Mouse (Mus musculus) liver, embryonic 14.5 days (tissue): ENCODE measurements around the gene BC048562. TPM values are rescaled to one million over a fixed set of nuclear protein-coding genes. Genes with fewer than 3 reads are reported as not detected.

Source experiments
- ATAC-seq: fragments of 200-750 bp; cut with Nextera tagmentation; 2 replicates; pipeline ENCODE4 v1.8.0; 2017; ENCODE audit warnings: moderate number of reproducible peaks, mild to moderate bottlenecking, moderate library complexity; ENCODE audit not compliant: insufficient read depth
- DNase-seq, 3 experiments: peaks; one replicate each; pipeline ENCODE4 v3.0.0-alpha.2; 2012 to 2013; ENCODE audit warnings: low read depth in 3 of 3, low spot score in 3 of 3
- H3K27ac ChIP-seq: fragments of 300-500 bp; sonication (generic); 2 replicates; pipeline ENCODE4 v1.5.1; 2014; ENCODE audit warnings: moderate library complexity, mild to moderate bottlenecking, control low read depth, inconsistent platforms
- H3K27me3 ChIP-seq: fragments of 300-500 bp; sonication (generic); 2 replicates; pipeline ENCODE4 v1.6.1; 2014; ENCODE audit warnings: mild to moderate bottlenecking, low read length, moderate library complexity; ENCODE audit not compliant: control insufficient read depth, insufficient read depth
- H3K36me3 ChIP-seq: fragments of 300-500 bp; sonication (generic); replicated peaks from 2 replicates; pipeline ENCODE4 v1.6.1; 2014; ENCODE audit warnings: low read depth; ENCODE audit not compliant: control insufficient read depth, insufficient read depth
- H3K4me1 ChIP-seq, 2 experiments: fragments of 200-500 bp in 1 of 2; fragments of 300-500 bp in 1 of 2; sonication (generic) in 1 of 2; replicated peaks; 2 replicates each; pipeline ENCODE4 v1.6.1; 2012 to 2014; ENCODE audit warnings: antibody characterized with exemption in 1 of 2, inconsistent platforms in 1 of 2, low read length in 1 of 2; ENCODE audit not compliant: control insufficient read depth in 2 of 2, insufficient read depth in 2 of 2
- H3K4me2 ChIP-seq: fragments of 300-500 bp; sonication (generic); 2 replicates; pipeline ENCODE4 v1.6.1; 2014; ENCODE audit warnings: low read depth, mild to moderate bottlenecking, control low read depth, moderate library complexity
- H3K4me3 ChIP-seq, 2 experiments: fragments of 200-500 bp in 1 of 2; fragments of 300-500 bp in 1 of 2; sonication (generic) in 1 of 2; 2 replicates each; pipeline ENCODE4 v1.5.1; 2012 to 2014; ENCODE audit warnings: low read depth in 2 of 2, low read length in 2 of 2, mild to moderate bottlenecking in 2 of 2, control low read depth in 1 of 2, inconsistent platforms in 1 of 2, moderate library complexity in 1 of 2; ENCODE audit not compliant: insufficient read depth in 1 of 2
- H3K9ac ChIP-seq: fragments of 300-500 bp; sonication (generic); replicated peaks from 2 replicates; pipeline ENCODE4 v1.6.1; 2014; ENCODE audit warnings: mild to moderate bottlenecking, control low read depth, moderate library complexity
- H3K9me3 ChIP-seq: fragments of 300-500 bp; sonication (generic); 2 replicates; pipeline ENCODE4 v1.6.1; 2016; ENCODE audit warnings: low read length, mixed read lengths; ENCODE audit not compliant: control insufficient read depth
- CTCF ChIP-seq: IDR thresholded peaks from 2 replicates; pipeline ENCODE4 v1.5.1; 2016; ENCODE audit warnings: antibody characterized with exemption, low read depth, control low read depth
- EP300 ChIP-seq: IDR thresholded peaks from 2 replicates; pipeline ENCODE4 v1.6.1; 2016; ENCODE audit warnings: antibody characterized with exemption, low read depth
- WGBS: fragments of 180-500 bp; shearing (Covaris S2); extraction: QIAGEN DNeasy Blood & Tissue Kit; methylation state at CpG from one replicate; pipeline ENCODE4 v1.1.7; 2014; ENCODE audit not compliant: insufficient replicate concordance; 5-methylcytosine and 5-hydroxymethylcytosine counted together
- polyA plus RNA-seq, 2 experiments: library from polyadenylated mRNA; depleted of rRNA in 1 of 2; stranded (reverse) in 1 of 2; unstranded in 1 of 2; fragments of >200 nt; fragmentation: Nextera tagmentation in 1 of 2; extraction: Ambion mirVana in 1 of 2; gene quantifications; 2 replicates each; pipeline versions ENCODE4 v1.2.1 to v1.2.3; 2012 to 2014

BC048562 gene
- polyA plus RNA-seq, 2 experiments = not detected

- Histone ChIP-seq H3K27ac (no peak overlapping the region), H3K9ac (no peak overlapping the region), H3K27me3 (no peaks in the 10 kb centered on the region), H3K36me3 (no peaks in the 10 kb centered on the region), H3K4me1 (peaks cover 15 to 36% of the 10 kb centered on the region in 2 experiments), H3K9me3 (no peaks in the 10 kb centered on the region), H3K4me3 (no peak overlapping the region), H3K4me2 (no peak overlapping the region)
- DNase-seq (no peak), ATAC-seq (no peak)
- WGBS = 77% methylated on average over 10 of the region's 10 CpGs
- no peak for TF ChIP-seq CTCF
- TF ChIP-seq EP300 = no peak
These were observed 20.7 kb downstream of the BC048562 start for GRCm38 (mm10) chr9:108456953-108457352.

- Histone ChIP-seq H3K4me1 (peaks cover 12 to 30% of the 10 kb centered on the region in 2 experiments), H3K4me2 (peak overlapping the region; percentile 70), H3K4me3 (peak overlapping the region; percentile 85 to 96), H3K9ac (peak overlapping the region; percentile 82), H3K9me3 (no peaks in the 10 kb centered on the region), H3K36me3 (peaks cover 12% of the 10 kb centered on the region), H3K27me3 (no peaks in the 10 kb centered on the region), H3K27ac (peak overlapping the region; percentile 67; the same call in 1 of the 2 replicates)
- DNase-seq (no peak), ATAC-seq (no peak; the same call in 1 of the 2 replicates)
- TF ChIP-seq EP300 (no peak), CTCF (no peak)
- 85% methylated on average over 1 of the region's 1 CpGs for WGBS
These were observed 23.6 kb downstream of the BC048562 start for GRCm38 (mm10) chr9:108459939-108460318.

- ATAC-seq (peak; percentile 83), DNase-seq (peak; percentile 66 to 70 (median 66))
- Histone ChIP-seq H3K9me3 (no peaks in the 10 kb centered on the region), H3K4me3 (peak within 1 kb of the TSS; percentile 85 to 96), H3K36me3 (peaks cover 15% of the 10 kb centered on the region), H3K4me1 (peaks cover 12 to 30% of the 10 kb centered on the region in 2 experiments), H3K27me3 (no peaks in the 10 kb centered on the region), H3K27ac (peak within 1 kb of the TSS; percentile 67), H3K4me2 (peak within 1 kb of the TSS; percentile 70), H3K9ac (peak within 1 kb of the TSS; percentile 82)
- WGBS = under 1% methylated on average over 52 of the region's 52 CpGs
- TF ChIP-seq EP300 (no peak), CTCF (no peak)
These were observed 24.3 kb downstream of the BC048562 start, which contains the start of gene Ccdc71 for GRCm38 (mm10) chr9:108460319-108461178. Ccdc71 (plus strand) TSS chr9:108460527.

- H3K36me3 ChIP-seq = peaks cover 15% of the 10 kb centered on the region
- peak within 1 kb of the TSS; percentile 82 for H3K9ac ChIP-seq
- H3K27me3 ChIP-seq = no peaks in the 10 kb centered on the region
- ATAC-seq = no peak
- DNase-seq = no peak
- peak within 1 kb of the TSS; percentile 85 to 96 for H3K4me3 ChIP-seq
- WGBS = 28% methylated on average over 11 of the region's 11 CpGs
- H3K9me3 ChIP-seq = no peaks in the 10 kb centered on the region
- peak within 1 kb of the TSS; percentile 70 for H3K4me2 ChIP-seq
- H3K4me1 ChIP-seq = peaks cover 12 to 23% of the 10 kb centered on the region in 2 experiments
- peak within 1 kb of the TSS; percentile 67 for H3K27ac ChIP-seq
- TF ChIP-seq EP300 (no peak), CTCF (no peak)
These were observed 24.9 kb downstream of the BC048562 start, which contains the start of gene Klhdc8b for GRCm38 (mm10) chr9:108461181-108461631. Klhdc8b (minus strand) TSS chr9:108461581.

GRCm38 (mm10) chr9:108461675-108462074 lies 25.4 kb downstream of the BC048562 start:
- Histone ChIP-seq H3K4me3 (peak overlapping the region; percentile 85 to 96; a peak in 3 of 4 replicates), H3K9ac (peak overlapping the region; percentile 82; the same call in 1 of the 2 replicates), H3K27me3 (no peaks in the 10 kb centered on the region), H3K4me2 (peak overlapping the region; percentile 70), H3K9me3 (no peaks in the 10 kb centered on the region), H3K36me3 (peaks cover 15% of the 10 kb centered on the region), H3K4me1 (peaks cover 12 to 20% of the 10 kb centered on the region in 2 experiments), H3K27ac (no peak overlapping the region)
- no peak for TF ChIP-seq EP300
- no peak for ATAC-seq
- no peak for DNase-seq
- 78% methylated on average over 5 of the region's 5 CpGs for WGBS
